Mouse (Mus musculus): ENCODE data around the gene Mterf2. TPM values are rescaled to one million over a fixed set of nuclear protein-coding genes. Genes with fewer than 3 reads are reported as not detected.

Gene Mterf2
- polyA plus RNA-seq (2012; rRNA removed), result 19.8 and 22.6 TPM in 2 replicates

DNA sequence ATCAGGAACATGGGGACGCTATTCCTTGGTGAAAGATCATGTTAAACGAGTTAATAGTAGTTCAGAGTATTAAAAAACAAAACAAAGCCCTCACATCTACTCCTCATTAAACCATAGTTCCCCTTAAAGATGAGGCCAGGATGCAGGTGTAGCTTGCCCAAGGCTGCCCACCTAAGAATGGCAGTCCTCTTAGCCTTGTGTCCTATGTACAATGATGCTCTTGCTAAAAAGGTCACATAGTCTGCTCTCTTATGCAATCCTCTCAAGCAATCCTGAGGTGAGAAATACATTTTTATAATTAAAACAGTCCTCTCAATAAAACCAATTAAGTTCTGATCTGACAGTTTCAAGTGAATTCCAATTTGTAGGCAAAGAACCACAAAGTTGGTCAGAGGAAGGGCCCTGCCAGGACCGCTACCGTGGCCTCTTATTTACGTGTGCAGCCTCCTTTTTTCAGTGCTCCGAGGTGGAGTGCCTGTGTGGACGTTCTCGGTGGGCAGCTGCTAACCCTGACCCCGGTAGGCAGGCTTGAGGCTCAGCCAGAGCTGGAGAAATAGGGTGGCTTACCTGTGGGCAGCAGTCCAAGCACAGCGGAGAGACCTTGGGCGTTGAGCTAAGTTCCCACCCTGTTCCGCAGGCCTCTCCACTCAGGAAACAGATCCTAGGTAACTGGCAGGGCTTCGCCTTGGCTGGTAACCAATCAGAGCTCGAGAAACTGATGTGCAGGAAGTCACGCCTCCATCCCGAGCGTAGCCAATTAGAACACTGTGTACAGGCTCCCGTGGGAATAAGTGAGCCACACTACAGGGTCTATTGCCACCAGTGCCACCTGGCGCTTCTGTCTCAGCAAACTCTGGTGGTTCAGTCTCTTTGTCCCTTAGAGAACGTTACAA, at the start of gene Mterf2:
Mterf2 (minus strand) TSS at position 633 of the 893 bp plus-strand sequence.
- peak; percentile 97 to 98 for DNase-seq (ENCODE audit: extremely low spot score in 1 of 2, low spot score in 1 of 2)

DNA sequence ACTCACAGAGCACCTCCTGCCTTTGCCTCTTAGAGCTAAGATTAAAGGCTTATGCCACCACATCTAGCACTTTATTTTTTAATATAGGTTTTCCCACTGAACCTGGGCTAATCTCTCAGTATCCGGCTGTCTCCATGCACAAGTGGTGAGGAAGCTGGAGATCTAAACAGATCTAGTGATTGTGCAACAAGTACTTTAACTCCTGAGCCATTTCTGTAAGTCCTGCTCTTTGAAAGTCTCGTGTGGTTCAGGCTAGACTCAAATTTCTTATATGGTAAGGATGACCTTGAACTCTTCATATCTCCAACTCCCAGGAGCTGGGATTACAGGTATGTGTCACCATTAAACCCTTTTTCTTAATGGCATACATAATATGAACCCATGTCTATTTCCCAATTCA, 48.8 kb upstream of the Mterf2 start:
- no peak for DNase-seq (ENCODE audit: extremely low spot score in 1 of 2, low spot score in 1 of 2)

DNA sequence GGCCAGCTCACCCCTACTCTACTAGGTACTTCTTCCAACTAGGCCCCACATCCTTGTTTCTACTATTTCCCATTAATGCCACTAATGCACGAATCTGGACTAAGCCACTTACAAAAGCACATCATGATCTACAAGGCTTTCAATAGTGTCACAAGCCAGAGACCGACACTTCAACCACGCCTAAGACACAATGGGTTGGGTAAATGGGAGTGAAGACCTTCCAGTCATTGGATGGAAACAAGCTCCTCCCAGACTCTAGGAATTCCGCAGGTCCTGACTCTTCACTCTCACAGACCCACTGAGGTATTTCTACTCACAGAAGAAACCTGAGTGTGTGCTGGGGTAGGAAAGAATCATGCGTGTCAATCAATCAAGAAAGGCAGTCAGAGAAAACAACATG, 37.5 kb upstream of the Mterf2 start:
- no peak for DNase-seq (ENCODE audit: extremely low spot score in 1 of 2, low spot score in 1 of 2)

DNA sequence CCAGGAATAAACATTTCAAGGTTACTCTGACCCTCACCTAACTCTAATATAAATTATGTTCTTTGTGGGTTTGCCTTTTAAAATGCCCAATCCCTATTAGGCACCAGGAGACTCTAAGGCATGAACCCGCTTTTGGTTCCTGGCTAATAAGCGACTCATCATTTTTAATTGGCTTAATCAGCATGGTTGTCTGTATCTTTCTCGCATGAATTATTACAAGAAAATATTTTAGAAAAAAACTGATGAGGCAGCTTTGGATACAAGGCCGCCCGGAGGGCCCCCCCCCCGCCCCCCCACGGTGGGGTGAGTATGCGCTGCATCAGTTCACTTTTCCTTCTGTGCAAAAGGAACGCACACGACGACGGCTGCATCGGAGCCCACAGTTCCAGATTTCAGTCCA, 37.0 kb upstream of the Mterf2 start:
- DNase-seq (ENCODE audit: extremely low spot score in 1 of 2, low spot score in 1 of 2), result no peak

- peak; percentile 49 to 79 for DNase-seq (ENCODE audit: extremely low spot score in 1 of 2, low spot score in 1 of 2)
These were observed 34.0 kb upstream of the Mterf2 start for GRCm38 (mm10) chr10:85161745-85162351.

DNA sequence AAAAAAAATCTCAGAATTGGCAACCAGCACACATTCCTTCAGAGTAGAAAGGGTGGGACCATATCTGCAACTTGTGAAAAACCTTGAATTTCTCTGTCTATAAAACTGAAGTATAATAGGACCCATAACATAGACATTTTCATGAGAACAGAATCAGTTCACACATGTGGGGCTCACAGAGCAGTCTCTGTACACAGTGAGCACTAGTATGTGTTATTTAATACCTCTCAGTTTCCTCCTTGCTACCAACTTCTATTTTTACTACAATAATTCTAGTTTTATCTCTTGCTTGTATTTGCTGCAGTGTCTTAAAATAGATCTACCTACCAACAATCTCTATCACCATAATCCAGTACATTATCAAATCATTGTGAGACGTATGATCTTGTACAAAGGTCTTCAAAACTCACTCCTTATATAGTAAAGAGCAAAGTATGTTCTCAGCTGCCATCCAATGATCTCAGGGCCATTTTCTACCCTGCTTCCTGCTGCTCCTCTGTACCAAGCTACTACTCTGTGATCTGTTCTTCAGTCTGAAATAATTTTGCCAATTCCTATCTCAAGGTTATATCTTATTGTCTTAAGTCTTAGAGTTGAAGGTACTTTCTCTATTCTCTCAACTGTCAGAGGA, 32.3 kb upstream of the Mterf2 start:
- DNase-seq (ENCODE audit: extremely low spot score in 1 of 2, low spot score in 1 of 2), result no peak

DNA sequence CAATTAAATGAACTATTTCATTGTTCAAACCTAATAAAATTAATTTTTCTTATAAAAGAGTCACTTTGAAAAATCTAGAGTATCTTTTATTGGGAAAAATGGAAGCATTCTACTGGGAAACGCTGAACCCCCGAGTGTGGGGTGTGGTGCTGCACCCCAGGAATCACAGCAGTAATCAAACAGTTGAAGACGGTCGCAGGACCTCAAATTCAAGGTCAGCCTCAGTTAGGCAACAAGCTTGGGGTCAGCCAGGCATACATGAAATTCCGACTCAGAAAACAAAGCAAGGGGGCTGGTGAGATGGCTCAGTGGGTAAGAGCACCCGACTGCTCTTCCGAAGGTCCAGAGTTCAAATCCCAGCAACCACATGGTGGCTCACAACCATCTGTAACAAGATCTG, 29.6 kb upstream of the Mterf2 start:
- DNase-seq (ENCODE audit: extremely low spot score in 1 of 2, low spot score in 1 of 2), result no peak

GRCm38 (mm10) chr10:85154195-85154594, 26.4 kb upstream of the Mterf2 start:
- peak in 1 of 2 experiments; percentile 86 for DNase-seq (ENCODE audit: extremely low spot score in 1 of 2, low spot score in 1 of 2)

DNA sequence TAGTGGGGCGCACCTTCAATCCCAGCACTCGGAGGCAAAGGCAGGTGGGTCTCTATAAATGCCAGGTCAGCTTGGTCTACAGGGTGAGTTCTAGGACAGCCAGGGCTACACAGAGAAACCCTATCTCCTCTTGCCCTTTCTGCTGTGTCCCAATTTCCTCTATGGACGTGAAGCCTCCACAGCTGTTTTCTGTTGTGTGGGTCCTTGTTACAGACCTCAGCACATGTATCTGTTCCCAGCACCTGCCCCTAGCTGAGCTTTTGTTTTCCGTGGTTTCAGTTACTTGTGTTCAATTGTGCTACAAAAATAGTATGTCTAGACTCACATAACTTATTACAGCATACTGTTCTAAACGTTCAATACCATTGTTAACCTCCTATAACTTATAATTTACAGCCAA, 21.4 kb upstream of the Mterf2 start:
- no peak for DNase-seq (ENCODE audit: extremely low spot score in 1 of 2, low spot score in 1 of 2)

- no peak for DNase-seq (ENCODE audit: extremely low spot score in 1 of 2, low spot score in 1 of 2)
These were observed 18.5 kb upstream of the Mterf2 start for GRCm38 (mm10) chr10:85146282-85146681.

GRCm38 (mm10) chr10:85141465-85141864, 13.6 kb upstream of the Mterf2 start:
- DNase-seq (ENCODE audit: extremely low spot score in 1 of 2, low spot score in 1 of 2), result no peak

DNA sequence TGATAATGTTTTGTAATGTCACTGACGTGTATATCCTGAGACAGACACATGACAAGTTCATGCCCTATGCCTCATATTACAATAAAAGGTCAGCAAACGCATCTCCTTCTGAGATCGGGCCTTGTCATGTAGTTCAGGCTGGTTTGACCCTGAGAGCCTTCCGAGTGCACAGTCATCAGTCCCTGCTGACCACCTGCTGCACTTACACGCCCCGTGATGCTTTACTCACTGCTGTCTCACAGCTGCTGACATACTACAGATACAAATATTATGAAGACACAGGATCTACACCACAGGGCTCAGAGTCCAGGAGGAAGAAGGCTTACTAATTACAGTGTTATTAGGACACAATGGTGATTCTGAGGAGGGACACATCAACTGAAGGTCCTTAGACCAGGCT, 8.7 kb upstream of the Mterf2 start:
- no peak for DNase-seq (ENCODE audit: extremely low spot score in 1 of 2, low spot score in 1 of 2)

DNA sequence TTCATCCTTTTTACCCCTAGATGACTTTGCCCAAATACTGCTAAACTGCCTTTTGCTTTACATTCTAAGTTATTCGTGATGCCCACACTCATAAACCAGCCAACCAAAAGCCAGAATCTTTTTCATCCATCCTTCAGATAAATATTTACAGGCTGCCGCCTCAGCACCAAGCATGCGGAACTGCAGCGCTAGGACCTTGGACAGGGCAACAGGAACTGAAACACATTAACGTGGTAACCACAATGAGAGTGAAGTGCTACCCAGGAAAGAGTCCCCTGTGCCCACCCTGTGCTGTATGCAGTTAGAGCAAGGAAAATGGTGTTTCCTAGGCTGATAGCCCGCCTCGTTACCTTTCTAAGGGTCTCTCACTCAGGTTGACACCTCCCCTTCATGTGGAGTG, 626 bp upstream of the Mterf2 start:
- no peak for DNase-seq (ENCODE audit: extremely low spot score in 1 of 2, low spot score in 1 of 2)

- DNase-seq (ENCODE audit: extremely low spot score in 1 of 2, low spot score in 1 of 2), result no peak
These were observed 2.6 kb downstream of the Mterf2 start for GRCm38 (mm10) chr10:85125184-85125583.

DNA sequence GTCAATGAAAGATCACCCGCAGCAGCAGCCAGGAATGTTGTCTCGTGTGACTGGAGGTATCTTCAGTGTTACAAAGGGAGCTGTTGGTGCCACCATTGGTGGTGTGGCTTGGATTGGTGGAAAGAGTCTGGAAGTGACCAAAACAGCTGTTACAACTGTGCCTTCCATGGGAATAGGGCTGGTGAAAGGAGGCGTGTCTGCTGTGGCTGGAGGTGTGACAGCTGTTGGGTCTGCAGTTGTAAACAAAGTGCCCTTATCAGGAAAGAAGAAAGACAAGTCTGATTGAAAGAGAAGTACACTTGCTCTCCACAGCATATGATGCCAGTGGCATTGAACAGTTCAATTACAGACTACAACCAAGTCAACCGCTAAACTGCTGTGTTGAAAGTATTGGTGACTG, 13.4 kb downstream of the Mterf2 start:
- DNase-seq (ENCODE audit: extremely low spot score in 1 of 2, low spot score in 1 of 2), result no peak

- peak in 1 of 2 experiments; percentile 33 for DNase-seq (ENCODE audit: extremely low spot score in 1 of 2, low spot score in 1 of 2)
These were observed 24.5 kb downstream of the Mterf2 start for GRCm38 (mm10) chr10:85103085-85103885.

DNA sequence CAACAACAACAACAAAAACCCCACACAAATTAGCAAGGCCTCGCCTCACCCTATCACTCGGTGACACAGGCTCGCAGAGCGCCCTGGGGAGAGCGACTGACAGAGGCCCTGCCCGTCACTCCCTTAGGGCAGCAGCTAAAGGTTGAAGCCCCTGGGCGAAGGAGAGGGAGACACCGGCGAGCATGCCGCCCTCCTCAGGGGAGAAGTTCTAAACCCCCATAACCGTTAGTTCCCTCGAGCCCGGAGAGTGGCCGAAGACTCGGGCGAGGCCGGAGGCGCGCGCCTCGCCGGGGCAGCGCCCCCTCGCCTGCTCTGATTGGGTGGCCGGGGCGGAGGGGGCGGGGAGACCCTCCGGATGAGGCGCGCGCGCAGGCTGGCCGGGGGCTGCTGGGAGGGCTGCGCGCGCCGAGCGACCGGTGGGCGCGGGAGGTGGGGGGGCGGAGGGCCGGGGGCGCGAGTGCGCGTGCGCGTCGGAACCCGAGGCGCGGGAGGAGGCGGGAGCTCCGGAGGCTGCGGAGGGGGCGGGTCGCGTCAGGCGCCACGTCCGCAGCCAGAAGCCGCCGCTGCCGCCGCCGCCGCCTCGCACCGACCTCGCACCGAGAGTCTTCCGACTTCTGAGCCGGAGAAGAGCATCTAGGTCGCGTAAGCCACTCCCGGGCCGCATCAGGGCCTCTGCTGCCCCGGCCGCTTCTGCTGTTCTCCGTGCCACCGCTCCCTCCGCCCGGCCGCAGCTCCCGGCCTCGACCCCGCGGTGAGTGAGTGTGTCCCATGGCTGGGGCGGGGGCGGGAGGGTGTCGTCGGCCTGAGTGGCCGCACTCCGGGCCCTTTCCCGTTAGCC, 25.4 kb downstream of the Mterf2 start, which contains the start of the genes Fhl4 and Tmem263:
Fhl4 (minus strand) TSS at position 249 of the 838 bp plus-strand sequence.
Tmem263 (plus strand) TSS at position 381 of the 838 bp plus-strand sequence.
- peak; percentile 9 to 65 for DNase-seq (ENCODE audit: extremely low spot score in 1 of 2, low spot score in 1 of 2)

- DNase-seq (ENCODE audit: extremely low spot score in 1 of 2, low spot score in 1 of 2), result no peak
These were observed 26.0 kb downstream of the Mterf2 start for GRCm38 (mm10) chr10:85101841-85102240.

DNA sequence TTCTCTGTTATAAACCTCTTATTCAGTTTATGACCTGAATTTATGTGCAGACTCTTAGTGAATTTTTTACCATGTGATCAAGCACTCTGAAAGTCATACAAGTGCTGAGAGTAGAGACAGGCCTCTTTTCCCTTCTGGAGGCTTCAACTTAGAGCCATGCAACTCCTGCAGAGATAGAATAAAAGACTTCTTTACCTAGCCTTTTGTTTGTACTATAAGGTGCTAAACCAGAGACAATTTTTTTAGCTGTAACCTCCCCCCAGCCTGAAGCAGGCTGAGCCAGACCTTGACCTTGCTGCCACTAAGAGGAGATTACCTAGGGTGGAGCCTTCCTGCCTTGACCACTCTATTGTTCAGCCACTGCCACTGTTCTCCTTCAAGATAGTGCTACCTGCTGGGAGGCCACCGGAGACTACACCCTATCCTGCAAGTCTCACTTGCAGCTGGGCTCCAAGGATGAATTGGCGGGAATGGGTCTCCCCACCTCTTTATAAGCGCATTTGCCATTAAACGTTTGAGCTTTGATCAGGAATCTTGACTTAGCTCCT, 56.1 kb downstream of the Mterf2 start:
- no peak for DNase-seq (ENCODE audit: extremely low spot score in 1 of 2, low spot score in 1 of 2)
